Mouse (Mus musculus): ENCODE data around the gene Rem2. TPM values are rescaled to one million over a fixed set of nuclear protein-coding genes. Genes with fewer than 3 reads are reported as not detected.
A peak's percentile ranks its signal among the peaks of the same experiment; 100 is the strongest.

Gene Rem2
- polyA plus RNA-seq, 1 experiment from 2014 or later: 40.0 TPM

- peak overlapping the region; percentile 74 for H3K4me2 ChIP-seq (replicated peaks; ENCODE audit: low read depth, low read length)
- H3K27me3 ChIP-seq (ENCODE audit: control insufficient read depth, insufficient read depth, low read length): no peaks in the 10 kb centered on the region
- peak overlapping the region; percentile 86 for H3K27ac ChIP-seq (ENCODE audit: low read depth, low read length)
- ATAC-seq (ENCODE audit: low FRiP score) (peak; percentile 33), DNase-seq (ENCODE audit: low spot score) (peak; percentile 70)
- no peaks in the 10 kb centered on the region; the same call in 1 of the 2 replicates for H3K36me3 ChIP-seq (ENCODE audit: control insufficient read depth, insufficient read depth, low read length)
- peak overlapping the region; percentile 93 for H3K9ac ChIP-seq (ENCODE audit: low read depth, low read length)
- peaks cover 10% of the 10 kb centered on the region; the same call in 1 of the 2 replicates for H3K4me1 ChIP-seq (replicated peaks; ENCODE audit: control insufficient read depth, insufficient read depth, low read length)
- H3K4me3 ChIP-seq (ENCODE audit: low read depth, low read length): peak overlapping the region; percentile 65
- 3% methylated on average over 53 of the region's 54 CpGs for WGBS
- no peaks in the 10 kb centered on the region for H3K9me3 ChIP-seq (ENCODE audit: control insufficient read depth, low read length)
Observed at GRCm38 (mm10) chr14:54432078-54432836, 43.6 kb upstream of the Rem2 start.

GRCm38 (mm10) chr14:54432837-54433830 is 42.8 kb upstream of the Rem2 start:
- Histone ChIP-seq H3K36me3 (ENCODE audit: control insufficient read depth, insufficient read depth, low read length) (no peaks in the 10 kb centered on the region; the same call in 1 of the 2 replicates), H3K4me3 (ENCODE audit: low read depth, low read length) (peak overlapping the region; percentile 65), H3K27me3 (ENCODE audit: control insufficient read depth, insufficient read depth, low read length) (no peaks in the 10 kb centered on the region), H3K27ac (ENCODE audit: low read depth, low read length) (peak overlapping the region; percentile 86; the same call in 1 of the 2 replicates), H3K4me1 (replicated peaks; ENCODE audit: control insufficient read depth, insufficient read depth, low read length) (peaks cover 10% of the 10 kb centered on the region; the same call in 1 of the 2 replicates), H3K9me3 (ENCODE audit: control insufficient read depth, low read length) (no peaks in the 10 kb centered on the region), H3K9ac (ENCODE audit: low read depth, low read length) (peak overlapping the region; percentile 93), H3K4me2 (replicated peaks; ENCODE audit: low read depth, low read length) (peak overlapping the region; percentile 74)
- ATAC-seq (ENCODE audit: low FRiP score): peak; percentile 29; the same call in 1 of the 2 replicates
- WGBS: 43% methylated on average over 17 of the region's 17 CpGs
- peak; percentile 39 for DNase-seq (ENCODE audit: low spot score)

GRCm38 (mm10) chr14:54433941-54434531 is 41.9 kb upstream of the Rem2 start:
- 69% methylated on average over 12 of the region's 12 CpGs for WGBS
- Histone ChIP-seq H3K27ac (ENCODE audit: low read depth, low read length) (no peak overlapping the region), H3K4me3 (ENCODE audit: low read depth, low read length) (peak overlapping the region; percentile 65)

GRCm38 (mm10) chr14:54435194-54435918 is 40.5 kb upstream of the Rem2 start:
- Histone ChIP-seq H3K4me3 (ENCODE audit: low read depth, low read length) (no peak overlapping the region), H3K4me1 (replicated peaks; ENCODE audit: control insufficient read depth, insufficient read depth, low read length) (peaks cover 8% of the 10 kb centered on the region; the same call in 1 of the 2 replicates), H3K36me3 (ENCODE audit: control insufficient read depth, insufficient read depth, low read length) (no peaks in the 10 kb centered on the region; the same call in 1 of the 2 replicates), H3K27me3 (ENCODE audit: control insufficient read depth, insufficient read depth, low read length) (no peaks in the 10 kb centered on the region), H3K9ac (ENCODE audit: low read depth, low read length) (no peak overlapping the region), H3K9me3 (ENCODE audit: control insufficient read depth, low read length) (no peaks in the 10 kb centered on the region), H3K4me2 (replicated peaks; ENCODE audit: low read depth, low read length) (no peak overlapping the region), H3K27ac (ENCODE audit: low read depth, low read length) (no peak overlapping the region)
- DNase-seq (ENCODE audit: low spot score) (no peak), ATAC-seq (ENCODE audit: low FRiP score) (no peak)
- WGBS: 92% methylated on average over 11 of the region's 11 CpGs

More at GRCm38 (mm10) chr14:54433941-54434531, 41.9 kb upstream of the Rem2 start:
- H3K4me1 ChIP-seq (replicated peaks; ENCODE audit: control insufficient read depth, insufficient read depth, low read length): peaks cover 10% of the 10 kb centered on the region; the same call in 1 of the 2 replicates
- ATAC-seq (ENCODE audit: low FRiP score): no peak
- no peaks in the 10 kb centered on the region; the same call in 1 of the 2 replicates for H3K36me3 ChIP-seq (ENCODE audit: control insufficient read depth, insufficient read depth, low read length)
- H3K4me2 ChIP-seq (replicated peaks; ENCODE audit: low read depth, low read length): peak overlapping the region; percentile 74; the same call in 1 of the 2 replicates
- no peaks in the 10 kb centered on the region for H3K9me3 ChIP-seq (ENCODE audit: control insufficient read depth, low read length)
- DNase-seq (ENCODE audit: low spot score): no peak
- no peak overlapping the region for H3K9ac ChIP-seq (ENCODE audit: low read depth, low read length)
- H3K27me3 ChIP-seq (ENCODE audit: control insufficient read depth, insufficient read depth, low read length): no peaks in the 10 kb centered on the region

GRCm38 (mm10) chr14:54439155-54439554 is 36.7 kb upstream of the Rem2 start:
- H3K9ac ChIP-seq (ENCODE audit: low read depth, low read length): no peak overlapping the region
- WGBS: 84% methylated on average over 12 of the region's 12 CpGs
- no peak overlapping the region for H3K27ac ChIP-seq (ENCODE audit: low read depth, low read length)
- H3K4me2 ChIP-seq (replicated peaks; ENCODE audit: low read depth, low read length): no peak overlapping the region
- DNase-seq (ENCODE audit: low spot score) (no peak), ATAC-seq (ENCODE audit: low FRiP score) (no peak)
- H3K9me3 ChIP-seq (ENCODE audit: control insufficient read depth, low read length): no peaks in the 10 kb centered on the region
- no peak overlapping the region for H3K4me3 ChIP-seq (ENCODE audit: low read depth, low read length)
- no peaks in the 10 kb centered on the region for H3K27me3 ChIP-seq (ENCODE audit: control insufficient read depth, insufficient read depth, low read length)
- H3K4me1 ChIP-seq (replicated peaks; ENCODE audit: control insufficient read depth, insufficient read depth, low read length): no peaks in the 10 kb centered on the region
- no peaks in the 10 kb centered on the region; the same call in 1 of the 2 replicates for H3K36me3 ChIP-seq (ENCODE audit: control insufficient read depth, insufficient read depth, low read length)

GRCm38 (mm10) chr14:54439610-54440009 is 36.3 kb upstream of the Rem2 start:
- no peak overlapping the region for H3K27ac ChIP-seq (ENCODE audit: low read depth, low read length)
- H3K9me3 ChIP-seq (ENCODE audit: control insufficient read depth, low read length): no peaks in the 10 kb centered on the region
- no peak for DNase-seq (ENCODE audit: low spot score)
- H3K9ac ChIP-seq (ENCODE audit: low read depth, low read length): no peak overlapping the region
- no peaks in the 10 kb centered on the region for H3K4me1 ChIP-seq (replicated peaks; ENCODE audit: control insufficient read depth, insufficient read depth, low read length)
- 75% methylated on average over 7 of the region's 7 CpGs for WGBS
- H3K4me3 ChIP-seq (ENCODE audit: low read depth, low read length): no peak overlapping the region
- no peaks in the 10 kb centered on the region for H3K27me3 ChIP-seq (ENCODE audit: control insufficient read depth, insufficient read depth, low read length)
- H3K4me2 ChIP-seq (replicated peaks; ENCODE audit: low read depth, low read length): no peak overlapping the region
- H3K36me3 ChIP-seq (ENCODE audit: control insufficient read depth, insufficient read depth, low read length): no peaks in the 10 kb centered on the region; the same call in 1 of the 2 replicates
- no peak for ATAC-seq (ENCODE audit: low FRiP score)

- Histone ChIP-seq H3K9ac (ENCODE audit: low read depth, low read length) (no peak overlapping the region), H3K36me3 (ENCODE audit: control insufficient read depth, insufficient read depth, low read length) (no peaks in the 10 kb centered on the region; the same call in 1 of the 2 replicates), H3K4me3 (ENCODE audit: low read depth, low read length) (no peak overlapping the region), H3K4me2 (replicated peaks; ENCODE audit: low read depth, low read length) (no peak overlapping the region), H3K4me1 (replicated peaks; ENCODE audit: control insufficient read depth, insufficient read depth, low read length) (no peaks in the 10 kb centered on the region), H3K27ac (ENCODE audit: low read depth, low read length) (no peak overlapping the region), H3K9me3 (ENCODE audit: control insufficient read depth, low read length) (no peaks in the 10 kb centered on the region), H3K27me3 (ENCODE audit: control insufficient read depth, insufficient read depth, low read length) (no peaks in the 10 kb centered on the region)
- DNase-seq (ENCODE audit: low spot score) (no peak), ATAC-seq (ENCODE audit: low FRiP score) (no peak)
- 89% methylated on average over 12 of the region's 14 CpGs for WGBS
Observed at GRCm38 (mm10) chr14:54440538-54440937, 35.4 kb upstream of the Rem2 start.

Data from hindbrain, embryonic 11.5 days (tissue).